Mouse (Mus musculus): ENCODE data around the gene Tob1. TPM values are rescaled to one million over a fixed set of nuclear protein-coding genes. Genes with fewer than 3 reads are reported as not detected.

Gene Tob1
- polyA plus RNA-seq, 1 experiment from 2014 or later: 40.3 TPM

- no peak overlapping the region for H3K4me2 ChIP-seq (ENCODE audit: low read depth, low read length)
- WGBS: 52% methylated on average over 4 of the region's 4 CpGs
- H3K27ac ChIP-seq (replicated peaks; ENCODE audit: low read depth, low read length): no peak overlapping the region
- no peak for ATAC-seq (ENCODE audit: low read depth)
- H3K4me1 ChIP-seq (ENCODE audit: control insufficient read depth, insufficient read depth, low read length): peaks cover 8% of the 10 kb centered on the region
- H3K9me3 ChIP-seq (ENCODE audit: control insufficient read depth, low read length): no peaks in the 10 kb centered on the region
- no peaks in the 10 kb centered on the region for H3K36me3 ChIP-seq (ENCODE audit: control insufficient read depth, insufficient read depth, low read length)
- no peak overlapping the region for H3K9ac ChIP-seq (ENCODE audit: low read depth, low read length)
- no peaks in the 10 kb centered on the region for H3K27me3 ChIP-seq (replicated peaks; ENCODE audit: control insufficient read depth, insufficient read depth, low read length)
- H3K4me3 ChIP-seq (ENCODE audit: low read depth, low read length): no peak overlapping the region
- DNase-seq (ENCODE audit: low spot score): no peak
These were observed 37.5 kb upstream of the Tob1 start for GRCm38 (mm10) chr11:94173726-94174146.

- 57% methylated on average over 7 of the region's 7 CpGs for WGBS
- no peak for DNase-seq (ENCODE audit: low spot score)
- peaks cover 8% of the 10 kb centered on the region for H3K4me1 ChIP-seq (ENCODE audit: control insufficient read depth, insufficient read depth, low read length)
- H3K36me3 ChIP-seq (ENCODE audit: control insufficient read depth, insufficient read depth, low read length): no peaks in the 10 kb centered on the region
- H3K27ac ChIP-seq (replicated peaks; ENCODE audit: low read depth, low read length): peak overlapping the region; percentile 50
- H3K9me3 ChIP-seq (ENCODE audit: control insufficient read depth, low read length): no peaks in the 10 kb centered on the region
- no peaks in the 10 kb centered on the region for H3K27me3 ChIP-seq (replicated peaks; ENCODE audit: control insufficient read depth, insufficient read depth, low read length)
- no peak overlapping the region for H3K4me2 ChIP-seq (ENCODE audit: low read depth, low read length)
- H3K4me3 ChIP-seq (ENCODE audit: low read depth, low read length): no peak overlapping the region
- no peak overlapping the region for H3K9ac ChIP-seq (ENCODE audit: low read depth, low read length)
- ATAC-seq (ENCODE audit: low read depth): peak; percentile 5; the same call in 1 of the 2 replicates
These were observed 36.0 kb upstream of the Tob1 start for GRCm38 (mm10) chr11:94175288-94175687.

- Histone ChIP-seq H3K36me3 (ENCODE audit: control insufficient read depth, insufficient read depth, low read length) (no peaks in the 10 kb centered on the region), H3K4me1 (ENCODE audit: control insufficient read depth, insufficient read depth, low read length) (peaks cover 8% of the 10 kb centered on the region), H3K4me2 (ENCODE audit: low read depth, low read length) (no peak overlapping the region), H3K9me3 (ENCODE audit: control insufficient read depth, low read length) (no peaks in the 10 kb centered on the region), H3K4me3 (ENCODE audit: low read depth, low read length) (no peak overlapping the region), H3K27me3 (replicated peaks; ENCODE audit: control insufficient read depth, insufficient read depth, low read length) (no peaks in the 10 kb centered on the region), H3K27ac (replicated peaks; ENCODE audit: low read depth, low read length) (peak overlapping the region; percentile 50), H3K9ac (ENCODE audit: low read depth, low read length) (no peak overlapping the region)
- DNase-seq (ENCODE audit: low spot score): peak; percentile 87
- peak; percentile 79 for ATAC-seq (ENCODE audit: low read depth)
- WGBS: 13% methylated on average over 7 of the region's 8 CpGs
These were observed 35.6 kb upstream of the Tob1 start for GRCm38 (mm10) chr11:94175694-94176093.

- H3K4me1 ChIP-seq (ENCODE audit: control insufficient read depth, insufficient read depth, low read length): peaks cover 8% of the 10 kb centered on the region
- H3K36me3 ChIP-seq (ENCODE audit: control insufficient read depth, insufficient read depth, low read length): no peaks in the 10 kb centered on the region
- H3K9me3 ChIP-seq (ENCODE audit: control insufficient read depth, low read length): no peaks in the 10 kb centered on the region
- 75% methylated on average over 15 of the region's 15 CpGs for WGBS
- no peaks in the 10 kb centered on the region for H3K27me3 ChIP-seq (replicated peaks; ENCODE audit: control insufficient read depth, insufficient read depth, low read length)
- ATAC-seq (ENCODE audit: low read depth) (no peak), DNase-seq (ENCODE audit: low spot score) (no peak)
- no peak overlapping the region for H3K4me2 ChIP-seq (ENCODE audit: low read depth, low read length)
- no peak overlapping the region for H3K27ac ChIP-seq (replicated peaks; ENCODE audit: low read depth, low read length)
- no peak overlapping the region for H3K4me3 ChIP-seq (ENCODE audit: low read depth, low read length)
- H3K9ac ChIP-seq (ENCODE audit: low read depth, low read length): no peak overlapping the region
These were observed 33.2 kb upstream of the Tob1 start for GRCm38 (mm10) chr11:94177841-94178585.

GRCm38 (mm10) chr11:94179768-94180167 is 31.5 kb upstream of the Tob1 start:
- Histone ChIP-seq H3K9ac (ENCODE audit: low read depth, low read length) (no peak overlapping the region), H3K36me3 (ENCODE audit: control insufficient read depth, insufficient read depth, low read length) (no peaks in the 10 kb centered on the region), H3K9me3 (ENCODE audit: control insufficient read depth, low read length) (no peaks in the 10 kb centered on the region), H3K27ac (replicated peaks; ENCODE audit: low read depth, low read length) (no peak overlapping the region), H3K4me3 (ENCODE audit: low read depth, low read length) (no peak overlapping the region), H3K4me1 (ENCODE audit: control insufficient read depth, insufficient read depth, low read length) (peaks cover 8% of the 10 kb centered on the region), H3K4me2 (ENCODE audit: low read depth, low read length) (no peak overlapping the region), H3K27me3 (replicated peaks; ENCODE audit: control insufficient read depth, insufficient read depth, low read length) (no peaks in the 10 kb centered on the region)
- ATAC-seq (ENCODE audit: low read depth) (no peak), DNase-seq (ENCODE audit: low spot score) (no peak)
- WGBS: 6% methylated on average over 1 of the region's 1 CpGs

GRCm38 (mm10) chr11:94180194-94180593 is 31.1 kb upstream of the Tob1 start:
- no peak for DNase-seq (ENCODE audit: low spot score)
- Histone ChIP-seq H3K27me3 (replicated peaks; ENCODE audit: control insufficient read depth, insufficient read depth, low read length) (no peaks in the 10 kb centered on the region), H3K9me3 (ENCODE audit: control insufficient read depth, low read length) (no peaks in the 10 kb centered on the region), H3K4me1 (ENCODE audit: control insufficient read depth, insufficient read depth, low read length) (peaks cover 8% of the 10 kb centered on the region), H3K27ac (replicated peaks; ENCODE audit: low read depth, low read length) (no peak overlapping the region), H3K36me3 (ENCODE audit: control insufficient read depth, insufficient read depth, low read length) (no peaks in the 10 kb centered on the region), H3K4me2 (ENCODE audit: low read depth, low read length) (no peak overlapping the region), H3K9ac (ENCODE audit: low read depth, low read length) (no peak overlapping the region), H3K4me3 (ENCODE audit: low read depth, low read length) (no peak overlapping the region)
- ATAC-seq (ENCODE audit: low read depth): no peak
- WGBS: 77% methylated on average over 4 of the region's 4 CpGs

GRCm38 (mm10) chr11:94181694-94182093 is 29.6 kb upstream of the Tob1 start:
- no peak overlapping the region for H3K4me3 ChIP-seq (ENCODE audit: low read depth, low read length)
- H3K9me3 ChIP-seq (ENCODE audit: control insufficient read depth, low read length): no peaks in the 10 kb centered on the region
- H3K27me3 ChIP-seq (replicated peaks; ENCODE audit: control insufficient read depth, insufficient read depth, low read length): no peaks in the 10 kb centered on the region
- H3K9ac ChIP-seq (ENCODE audit: low read depth, low read length): no peak overlapping the region
- H3K4me2 ChIP-seq (ENCODE audit: low read depth, low read length): no peak overlapping the region
- H3K27ac ChIP-seq (replicated peaks; ENCODE audit: low read depth, low read length): no peak overlapping the region
- no peak for ATAC-seq (ENCODE audit: low read depth)
- H3K4me1 ChIP-seq (ENCODE audit: control insufficient read depth, insufficient read depth, low read length): no peaks in the 10 kb centered on the region
- no peak for DNase-seq (ENCODE audit: low spot score)
- no peaks in the 10 kb centered on the region for H3K36me3 ChIP-seq (ENCODE audit: control insufficient read depth, insufficient read depth, low read length)
- 88% methylated on average over 8 of the region's 8 CpGs for WGBS

GRCm38 (mm10) chr11:94182711-94183110 is 28.5 kb upstream of the Tob1 start:
- 92% methylated on average over 4 of the region's 4 CpGs for WGBS
- H3K27me3 ChIP-seq (replicated peaks; ENCODE audit: control insufficient read depth, insufficient read depth, low read length): no peaks in the 10 kb centered on the region

GRCm38 (mm10) chr11:94183120-94183519 is 28.1 kb upstream of the Tob1 start:
- DNase-seq (ENCODE audit: low spot score) (no peak), ATAC-seq (ENCODE audit: low read depth) (no peak)
- Histone ChIP-seq H3K4me1 (ENCODE audit: control insufficient read depth, insufficient read depth, low read length) (no peaks in the 10 kb centered on the region), H3K27me3 (replicated peaks; ENCODE audit: control insufficient read depth, insufficient read depth, low read length) (no peaks in the 10 kb centered on the region), H3K4me2 (ENCODE audit: low read depth, low read length) (no peak overlapping the region), H3K9me3 (ENCODE audit: control insufficient read depth, low read length) (no peaks in the 10 kb centered on the region), H3K4me3 (ENCODE audit: low read depth, low read length) (no peak overlapping the region), H3K27ac (replicated peaks; ENCODE audit: low read depth, low read length) (no peak overlapping the region), H3K36me3 (ENCODE audit: control insufficient read depth, insufficient read depth, low read length) (no peaks in the 10 kb centered on the region), H3K9ac (ENCODE audit: low read depth, low read length) (no peak overlapping the region)
- 83% methylated on average over 5 of the region's 5 CpGs for WGBS

More at GRCm38 (mm10) chr11:94182711-94183110, 28.5 kb upstream of the Tob1 start:
- no peak overlapping the region for H3K27ac ChIP-seq (replicated peaks; ENCODE audit: low read depth, low read length)
- ATAC-seq (ENCODE audit: low read depth) (no peak), DNase-seq (ENCODE audit: low spot score) (no peak)
- no peak overlapping the region for H3K4me3 ChIP-seq (ENCODE audit: low read depth, low read length)
- no peaks in the 10 kb centered on the region for H3K36me3 ChIP-seq (ENCODE audit: control insufficient read depth, insufficient read depth, low read length)
- no peaks in the 10 kb centered on the region for H3K9me3 ChIP-seq (ENCODE audit: control insufficient read depth, low read length)
- H3K9ac ChIP-seq (ENCODE audit: low read depth, low read length): no peak overlapping the region
- H3K4me2 ChIP-seq (ENCODE audit: low read depth, low read length): no peak overlapping the region
- H3K4me1 ChIP-seq (ENCODE audit: control insufficient read depth, insufficient read depth, low read length): no peaks in the 10 kb centered on the region

Measured in embryonic facial prominence, embryonic 14.5 days (tissue).